Mouse (Mus musculus): ENCODE measurements around the gene Aco2.

Gene Aco2

DNA sequence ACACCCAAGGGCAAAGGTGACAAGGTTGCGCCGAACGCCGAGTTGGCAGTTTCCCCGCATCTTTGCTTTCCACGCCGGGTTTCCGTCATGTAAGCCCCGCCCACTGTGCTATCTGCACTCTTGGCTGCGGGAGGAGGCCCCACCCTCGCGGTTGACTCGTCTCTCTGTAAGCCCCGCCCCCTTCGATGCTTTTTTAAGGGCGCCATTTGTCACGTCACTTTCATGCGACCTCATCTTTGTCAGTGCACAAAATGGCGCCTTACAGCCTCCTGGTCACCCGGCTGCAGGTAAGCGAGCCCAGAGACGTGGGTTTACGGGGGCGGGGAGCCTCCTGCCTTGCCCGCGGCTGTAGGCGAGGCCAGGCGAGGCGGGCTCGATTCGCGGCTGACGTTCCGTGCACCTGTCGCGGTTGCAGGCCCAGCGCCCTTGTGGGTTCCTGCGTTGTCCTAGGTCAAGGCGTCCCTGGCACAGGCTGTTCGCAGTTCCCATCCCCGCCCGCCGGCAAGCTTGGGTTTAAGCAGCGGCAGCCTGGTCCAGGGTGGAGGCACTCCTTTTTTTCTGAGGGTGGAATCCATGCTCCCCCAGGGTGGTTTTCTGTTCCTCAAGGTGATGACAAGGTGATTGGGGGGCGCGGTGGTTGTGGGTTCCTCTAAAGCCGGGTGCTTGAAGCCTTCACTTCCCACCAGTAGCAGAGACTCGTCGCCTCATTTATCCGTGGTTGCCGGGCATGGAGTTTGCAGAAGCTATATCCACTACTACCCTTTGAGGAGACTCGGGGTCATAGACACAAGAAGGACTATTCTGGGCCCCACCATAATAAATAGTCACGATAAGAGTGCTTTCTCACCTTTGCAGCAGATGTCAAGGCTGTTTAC is at the start of gene Aco2:
Gene Aco2, plus strand, starts transcription at position 48 of the 875 bp plus-strand sequence.
- in situ Hi-C loops (cut with MboI; ENCODE audit: low sequenced_read_pairs) = no loop called here

DNA sequence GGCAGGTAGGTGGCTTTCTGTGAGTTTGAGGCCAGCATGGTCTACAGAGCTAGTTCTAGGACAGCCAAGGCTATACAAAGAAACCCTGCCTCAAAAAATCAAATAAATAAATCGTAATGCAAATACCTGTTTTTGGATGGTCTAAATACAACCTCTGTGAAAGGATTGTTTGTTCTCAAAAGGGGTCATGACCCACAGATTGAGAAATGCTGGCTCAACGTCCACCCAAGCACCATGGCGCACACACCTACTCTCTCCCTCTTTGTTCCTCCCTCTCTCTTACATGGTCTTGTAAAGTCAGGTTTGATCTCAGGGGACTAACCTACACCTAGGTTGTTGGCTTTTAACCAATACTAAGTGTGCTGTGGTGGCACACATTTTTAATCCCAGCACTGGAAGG is 49.5 kb upstream of the Aco2 start:
- in situ Hi-C loops (cut with MboI; ENCODE audit: low sequenced_read_pairs) = no loop called here

DNA sequence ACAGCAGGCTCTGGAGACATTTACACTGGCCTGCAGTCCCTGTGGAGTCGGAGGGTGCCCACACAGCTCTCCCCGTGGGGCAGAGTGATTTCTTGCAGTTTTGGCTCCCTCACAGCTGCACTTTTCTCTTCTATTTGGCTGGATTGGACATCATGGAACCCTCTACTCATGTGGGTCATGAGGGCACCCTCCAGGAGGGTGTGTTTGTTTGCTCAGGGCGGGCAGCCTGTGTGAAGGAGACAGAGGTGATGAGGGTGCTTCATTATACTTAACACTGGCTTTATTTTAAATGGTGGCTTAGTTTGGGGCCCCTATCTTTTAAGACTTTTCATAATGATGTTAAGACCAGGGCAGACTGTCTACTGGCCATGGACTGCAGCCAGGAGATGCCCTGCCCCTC is 47.3 kb upstream of the Aco2 start:
- in situ Hi-C loops (cut with MboI; ENCODE audit: low sequenced_read_pairs) = no loop called here

DNA sequence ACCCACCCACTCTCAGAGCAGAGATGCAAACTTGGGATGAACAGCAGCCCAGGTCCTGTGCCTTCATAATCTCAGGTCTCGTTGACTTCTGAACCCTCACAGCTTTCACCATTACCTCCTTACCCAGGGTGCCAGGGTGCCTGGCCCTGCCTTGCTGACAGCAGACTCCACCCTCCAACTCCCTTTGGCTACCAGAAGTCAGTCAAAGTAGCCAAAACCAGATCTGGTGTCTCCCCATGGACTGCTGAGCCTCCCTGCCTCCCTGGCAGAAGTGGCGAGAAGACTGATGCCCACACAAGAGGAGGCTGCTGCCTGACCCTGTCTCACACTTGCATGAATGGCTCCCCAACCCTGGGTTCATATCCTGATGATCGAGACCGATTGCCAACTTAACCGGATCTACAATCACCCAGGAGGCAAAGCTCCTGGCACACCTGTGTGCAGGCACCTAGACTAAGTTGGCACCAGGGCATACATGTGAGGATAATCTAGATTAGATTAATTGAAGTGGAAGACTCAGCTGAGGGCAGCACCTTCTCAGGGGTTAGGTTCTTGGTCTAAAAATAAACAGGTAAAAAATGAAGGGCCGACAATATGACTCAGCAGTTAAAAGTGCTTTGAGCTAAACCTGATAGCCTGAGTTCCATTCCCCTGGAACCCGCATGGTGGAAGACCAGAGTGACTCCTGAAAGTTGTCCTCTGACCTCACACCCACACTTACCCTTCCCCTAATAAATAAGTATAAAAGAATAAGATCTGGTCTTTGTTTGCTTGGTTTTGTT is 43.5 kb upstream of the Aco2 start:
- in situ Hi-C loops (cut with MboI; ENCODE audit: low sequenced_read_pairs) = no loop called here

DNA sequence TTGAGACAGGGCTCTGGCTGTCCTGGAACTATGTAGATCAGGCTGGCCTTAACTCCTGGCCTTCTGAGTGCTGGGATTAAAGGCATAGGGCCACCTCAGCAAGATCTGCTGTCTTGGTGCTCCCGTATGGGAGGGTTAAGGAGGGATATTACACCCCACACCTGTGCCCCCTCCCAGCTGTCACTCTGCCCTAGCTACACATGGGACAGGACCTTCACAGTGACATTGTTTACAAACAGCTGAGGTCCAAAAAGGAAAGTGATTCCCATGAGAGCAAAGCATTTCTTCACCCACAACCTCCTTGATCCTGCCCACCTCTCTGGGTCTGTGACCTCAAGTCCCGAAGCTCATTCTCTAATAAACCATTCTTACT is 42.9 kb upstream of the Aco2 start:
- in situ Hi-C loops (cut with MboI; ENCODE audit: low sequenced_read_pairs) = no loop called here

DNA sequence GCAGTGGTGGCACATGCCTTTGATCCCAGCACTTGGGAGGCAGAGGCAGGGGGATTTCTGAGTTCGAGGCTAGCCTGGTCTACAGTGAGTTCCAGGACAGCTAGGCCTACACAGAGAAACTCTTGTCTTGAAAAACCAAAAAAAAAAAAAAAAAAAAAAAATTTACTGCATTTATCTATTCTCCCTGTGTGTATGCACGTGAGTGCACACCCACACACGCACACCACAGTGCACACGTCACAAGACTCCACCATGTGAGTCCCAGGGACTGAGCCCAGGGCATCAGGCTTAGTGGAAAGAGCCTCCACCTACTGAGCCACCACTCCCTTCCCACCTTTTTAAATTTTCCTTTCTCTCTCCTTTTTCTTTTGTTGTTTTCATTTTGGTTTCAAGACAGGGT is 41.6 kb upstream of the Aco2 start:
- in situ Hi-C loops (cut with MboI; ENCODE audit: low sequenced_read_pairs) = no loop called here

DNA sequence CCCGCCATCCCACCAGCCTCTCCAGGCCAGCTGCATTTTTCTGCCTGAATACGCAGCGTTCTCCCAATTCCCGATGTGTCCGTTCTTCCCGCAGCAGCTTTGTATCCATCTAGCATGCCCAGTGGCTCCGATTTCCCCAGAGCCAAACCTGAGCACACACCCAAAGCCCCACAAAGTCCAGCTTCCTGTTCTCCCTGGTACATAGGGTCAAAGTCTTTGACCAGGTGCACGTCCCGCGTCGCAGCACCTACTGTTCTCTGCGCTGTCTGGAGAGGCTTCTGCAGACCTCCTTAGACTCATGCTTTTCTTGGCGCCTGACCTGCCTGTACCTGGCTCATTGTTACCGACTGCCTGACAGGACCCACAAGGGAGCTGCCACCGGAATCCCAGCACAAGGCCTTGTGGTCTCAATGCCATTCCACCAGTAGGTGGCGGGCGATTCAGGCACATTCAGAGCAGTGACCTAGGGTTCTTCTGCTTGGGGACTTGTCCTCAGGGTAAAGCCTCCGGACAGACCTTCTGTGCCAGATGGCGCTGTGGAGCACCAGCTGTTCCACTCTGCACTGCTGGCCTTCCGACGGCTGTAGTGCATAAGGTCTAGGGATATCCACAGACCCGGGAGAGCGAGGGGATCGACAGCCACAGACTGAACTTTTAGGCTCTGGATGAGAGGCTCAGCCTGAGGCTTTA is 40.8 kb upstream of the Aco2 start:
- in situ Hi-C loops (cut with MboI; ENCODE audit: low sequenced_read_pairs) = no loop called here

DNA sequence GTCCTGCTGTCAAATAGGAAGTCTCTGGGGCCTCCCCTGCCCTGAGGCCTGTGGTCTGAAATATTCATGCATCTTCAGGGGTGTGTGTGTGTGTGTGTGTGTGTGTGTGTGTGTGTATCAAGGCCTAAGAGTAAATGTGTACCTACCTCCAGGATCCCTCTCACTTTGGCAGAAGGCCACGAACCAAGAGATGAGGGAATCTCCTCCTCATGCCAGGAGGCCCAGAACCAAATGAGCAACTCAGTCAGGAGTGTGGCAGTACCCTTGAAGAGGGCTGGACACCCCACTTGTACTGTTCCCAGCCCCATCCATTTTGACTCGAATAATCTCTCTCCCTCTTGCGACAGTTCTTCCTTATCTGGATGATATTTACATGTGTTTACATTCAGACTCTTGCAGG is 39.9 kb upstream of the Aco2 start:
- in situ Hi-C loops (cut with MboI; ENCODE audit: low sequenced_read_pairs) = no loop called here

DNA sequence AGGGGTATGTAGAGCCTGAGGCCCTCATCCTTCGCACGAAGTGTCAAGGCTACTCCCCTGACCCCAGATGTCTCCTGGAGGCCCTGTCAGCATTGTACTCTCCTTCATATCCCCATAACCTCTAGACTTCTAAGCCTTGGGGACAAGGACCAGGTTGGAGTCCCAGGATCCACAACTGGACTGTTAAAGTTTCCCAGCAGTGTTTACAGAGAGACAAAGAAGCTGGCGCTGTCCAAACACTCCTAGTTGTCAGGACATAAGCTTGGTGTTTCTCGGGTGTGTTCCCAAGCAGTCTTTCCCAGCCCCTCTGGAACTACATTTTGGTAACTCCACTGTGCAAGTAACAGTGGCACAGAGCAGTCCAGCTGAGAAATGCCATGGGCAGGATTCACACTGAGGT is 38.6 kb upstream of the Aco2 start:
- in situ Hi-C loops (cut with MboI; ENCODE audit: low sequenced_read_pairs) = no loop called here

DNA sequence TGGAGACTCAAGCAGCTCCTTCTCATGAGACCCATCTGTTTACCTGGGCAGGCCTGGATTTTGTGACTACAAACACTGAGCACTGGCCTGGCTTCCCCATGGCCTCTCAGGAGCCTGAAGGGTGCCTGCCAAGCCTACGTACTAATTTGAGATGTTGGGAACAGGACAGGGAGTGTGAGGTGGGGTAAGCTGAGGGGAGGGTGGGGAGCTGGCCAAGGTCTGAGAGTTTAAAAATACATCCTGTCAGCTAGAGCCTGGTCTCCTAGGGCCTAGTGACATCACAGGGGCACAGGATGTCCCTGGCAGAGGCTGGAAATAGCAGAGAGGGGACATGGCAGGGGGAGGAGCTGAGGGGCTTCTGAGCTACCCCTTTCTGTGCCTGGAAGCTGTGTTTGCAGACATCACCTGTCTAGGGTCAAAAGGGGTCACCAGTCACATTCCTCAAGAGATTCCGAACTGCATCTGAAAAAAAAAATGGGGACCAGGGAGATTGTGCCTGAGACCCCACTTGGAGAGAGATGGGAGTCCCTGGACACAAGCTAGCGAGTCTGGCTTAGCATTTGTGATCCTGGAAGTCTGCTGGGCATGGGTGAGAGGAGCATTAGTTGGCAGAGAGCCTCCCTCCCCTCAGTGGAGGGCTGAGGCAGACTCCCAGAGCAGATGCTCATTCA is 37.8 kb upstream of the Aco2 start:
- in situ Hi-C loops (cut with MboI; ENCODE audit: low sequenced_read_pairs) = no loop called here

DNA sequence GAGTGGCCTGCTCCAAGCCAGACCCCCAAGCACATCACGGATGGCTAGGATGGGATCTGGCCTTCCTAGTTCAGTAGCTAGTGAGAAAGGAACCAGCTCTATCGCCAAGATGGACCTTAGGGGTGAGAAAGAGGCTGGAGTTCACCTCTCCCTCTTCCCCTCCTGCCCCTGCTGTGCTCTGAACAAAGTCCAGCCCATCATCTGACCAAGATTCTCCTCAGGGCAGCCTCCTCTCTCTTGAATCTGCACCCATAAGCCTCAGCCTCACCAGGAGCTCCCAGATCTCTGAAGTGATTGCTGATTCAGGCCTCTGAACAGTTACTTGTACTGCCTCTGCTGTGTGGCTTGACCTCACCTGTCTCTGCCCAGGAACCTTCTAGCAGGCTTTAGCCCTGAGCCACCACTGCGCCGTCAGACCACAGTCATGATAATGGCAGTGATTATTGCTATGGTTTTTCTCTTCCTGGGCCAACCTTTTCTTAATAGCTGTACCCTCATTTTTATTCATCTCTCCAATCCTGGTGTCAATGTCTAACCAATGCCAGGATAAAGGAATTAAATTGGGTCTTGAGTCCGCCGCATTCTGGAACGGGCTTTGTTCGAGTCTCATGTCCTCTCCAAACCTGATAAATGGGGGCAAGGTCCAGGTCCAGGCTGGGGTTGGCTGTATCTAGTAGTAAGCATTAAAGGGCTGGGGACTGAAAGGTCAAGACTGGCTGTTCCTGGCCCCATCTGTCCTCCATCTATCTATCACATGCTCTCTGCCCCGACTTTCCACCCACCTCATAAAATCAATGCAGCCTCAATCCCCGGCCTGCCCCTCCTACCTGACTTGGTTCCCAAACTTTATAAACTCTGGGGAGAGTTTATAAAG is 36.9 kb upstream of the Aco2 start:
- in situ Hi-C loops (cut with MboI; ENCODE audit: low sequenced_read_pairs) = no loop called here

DNA sequence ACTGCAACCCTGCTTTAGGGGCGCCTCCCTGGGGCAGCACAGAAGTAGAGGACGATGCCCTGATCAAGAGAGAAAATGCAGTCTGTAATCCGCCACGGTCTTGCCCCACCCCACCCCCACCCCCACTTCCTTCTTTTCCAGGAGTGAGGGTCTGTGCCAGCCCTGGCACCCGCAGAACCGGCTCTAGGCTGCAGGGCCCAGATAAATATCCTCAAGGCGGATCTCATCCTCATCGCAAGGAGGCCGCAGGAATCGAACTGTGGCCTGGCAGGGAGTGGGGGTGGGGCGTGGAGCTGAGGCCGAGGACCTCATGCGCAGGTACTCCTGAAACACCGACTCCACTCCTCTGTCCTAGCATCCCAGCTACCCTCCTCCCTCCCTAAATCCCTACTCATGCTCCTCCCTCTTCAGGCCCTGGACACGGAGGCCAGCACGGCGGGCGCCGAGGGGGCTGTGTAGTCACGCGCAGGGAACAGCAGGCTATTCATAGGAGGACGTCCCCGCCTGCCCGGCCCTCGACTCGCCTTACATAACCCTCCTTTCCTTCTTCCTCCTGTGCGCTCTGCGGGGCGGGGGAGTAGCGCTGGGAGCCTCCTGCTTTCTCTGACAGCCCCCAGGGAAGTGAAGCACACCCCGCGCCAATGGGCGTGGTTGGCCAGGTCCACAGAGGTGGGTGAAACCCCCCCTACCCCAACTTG is 35.8 kb upstream of the Aco2 start:
- in situ Hi-C loops (cut with MboI; ENCODE audit: low sequenced_read_pairs) = no loop called here

DNA sequence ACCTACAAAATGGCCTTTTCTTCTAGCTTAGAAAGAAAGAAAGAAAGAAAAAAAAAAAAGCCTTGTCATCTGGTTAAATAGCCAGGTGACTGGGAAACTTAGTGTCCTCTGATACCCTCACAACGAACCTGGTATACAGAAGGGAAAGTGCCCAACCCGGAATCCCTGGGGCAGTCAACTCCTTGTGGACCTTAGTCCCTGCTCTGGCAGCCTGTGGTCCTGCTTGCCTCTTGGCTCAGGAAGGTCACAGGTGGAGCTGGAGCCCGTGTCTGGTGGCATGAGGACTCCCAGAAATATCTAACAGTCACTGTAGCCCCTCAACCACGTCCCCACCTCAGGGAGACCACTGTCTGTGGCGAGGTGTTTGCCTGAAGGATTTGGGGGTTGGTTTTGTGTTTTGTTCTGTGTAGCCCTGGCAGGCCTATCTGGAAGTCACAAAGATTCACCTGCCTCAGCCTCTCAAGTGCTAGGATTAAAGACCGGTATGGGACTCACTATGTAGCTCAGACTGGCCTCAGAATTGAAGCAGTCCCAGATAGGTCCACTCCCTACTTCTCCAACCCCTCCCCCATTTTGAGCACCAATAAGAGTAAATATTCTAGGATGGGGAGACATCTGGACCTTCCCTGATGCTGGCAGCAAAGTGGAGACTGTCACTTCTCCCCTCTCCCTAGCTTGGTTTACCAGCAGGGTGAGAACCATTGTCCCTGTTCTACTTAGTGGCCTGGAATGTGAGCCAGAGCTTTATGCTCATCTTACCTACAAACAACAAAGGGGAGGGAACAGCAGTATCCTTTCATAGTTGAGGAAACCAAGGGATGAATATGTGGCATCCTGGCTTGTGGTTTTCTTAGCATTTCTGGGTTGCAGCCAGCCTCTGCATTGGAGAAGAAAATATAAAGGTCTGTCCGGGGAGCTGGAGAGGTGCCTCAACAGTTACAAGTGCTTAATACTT is 34.9 kb upstream of the Aco2 start:
- in situ Hi-C loops (cut with MboI; ENCODE audit: low sequenced_read_pairs) = no loop called here

DNA sequence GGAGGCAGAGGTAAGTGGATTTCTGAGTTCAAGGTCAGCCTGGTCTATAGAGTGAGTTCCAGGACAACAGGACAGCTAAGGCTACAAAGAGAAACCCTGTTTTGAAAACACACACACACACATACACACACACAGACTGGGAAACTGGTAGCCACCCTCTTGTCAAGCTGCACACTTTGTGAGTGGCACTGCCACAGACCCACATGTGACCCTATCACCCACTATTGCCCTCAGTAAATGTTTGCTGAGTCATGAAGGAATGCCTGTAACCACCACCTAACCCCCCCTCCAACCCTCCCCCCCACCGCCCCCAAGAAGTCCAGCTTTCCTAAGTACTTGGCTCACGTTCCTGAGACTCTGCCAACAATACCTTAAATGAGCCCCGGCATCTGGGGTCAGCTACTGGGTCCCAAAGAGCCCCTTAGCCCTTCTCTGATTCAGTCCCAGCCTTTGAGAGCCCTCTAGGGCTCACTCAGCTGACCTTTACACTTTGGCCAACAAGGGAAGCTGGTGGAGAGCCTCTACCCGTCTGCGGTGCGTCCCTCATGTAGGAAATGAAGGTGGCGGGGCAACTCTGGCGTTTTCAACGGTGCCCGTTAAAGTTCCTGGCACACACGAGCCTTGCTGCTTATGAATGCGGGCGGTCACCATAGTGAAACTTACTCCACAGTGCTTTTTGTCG is 33.4 kb upstream of the Aco2 start:
- in situ Hi-C loops (cut with MboI; ENCODE audit: low sequenced_read_pairs) = no loop called here

DNA sequence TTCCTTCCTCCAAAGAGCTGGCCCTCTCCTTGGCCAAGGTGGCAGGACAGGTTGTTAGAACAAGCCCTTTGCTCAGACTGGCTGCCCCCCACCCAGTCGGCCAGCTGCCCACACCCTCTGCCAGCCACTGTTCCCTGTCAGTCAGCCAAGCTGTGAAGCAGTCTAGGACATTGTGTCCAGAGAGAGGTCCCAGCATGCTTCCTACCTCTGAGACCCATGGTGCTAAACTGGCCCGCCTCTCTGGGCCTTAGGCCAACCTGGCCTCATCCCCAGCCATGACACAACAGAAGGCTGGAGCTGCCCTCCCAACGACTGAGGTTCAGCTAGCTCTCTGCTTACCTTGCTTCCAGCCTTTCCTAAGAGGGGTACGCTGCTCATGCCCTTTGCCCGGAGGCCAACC is 32.5 kb upstream of the Aco2 start:
- in situ Hi-C loops (cut with MboI; ENCODE audit: low sequenced_read_pairs) = no loop called here

DNA sequence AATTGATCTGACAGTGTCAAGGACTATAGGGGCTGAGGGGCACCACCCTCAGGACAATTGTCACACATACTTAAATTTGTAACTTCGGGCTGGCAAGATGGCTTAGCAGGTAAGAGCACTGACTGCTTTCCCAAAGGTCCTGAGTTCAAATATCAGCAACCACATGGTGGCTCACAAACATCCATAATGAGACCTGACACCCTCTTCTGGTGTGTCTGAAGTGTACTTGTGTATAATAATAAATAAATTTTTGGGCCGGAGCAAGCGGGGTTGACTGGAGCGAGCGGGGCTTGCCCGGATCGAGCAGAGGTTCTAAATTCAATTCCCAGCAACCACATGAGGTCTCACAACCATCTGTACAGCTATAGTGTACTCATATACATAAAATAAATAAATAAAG is 31.8 kb upstream of the Aco2 start:
- in situ Hi-C loops (cut with MboI; ENCODE audit: low sequenced_read_pairs) = no loop called here

DNA sequence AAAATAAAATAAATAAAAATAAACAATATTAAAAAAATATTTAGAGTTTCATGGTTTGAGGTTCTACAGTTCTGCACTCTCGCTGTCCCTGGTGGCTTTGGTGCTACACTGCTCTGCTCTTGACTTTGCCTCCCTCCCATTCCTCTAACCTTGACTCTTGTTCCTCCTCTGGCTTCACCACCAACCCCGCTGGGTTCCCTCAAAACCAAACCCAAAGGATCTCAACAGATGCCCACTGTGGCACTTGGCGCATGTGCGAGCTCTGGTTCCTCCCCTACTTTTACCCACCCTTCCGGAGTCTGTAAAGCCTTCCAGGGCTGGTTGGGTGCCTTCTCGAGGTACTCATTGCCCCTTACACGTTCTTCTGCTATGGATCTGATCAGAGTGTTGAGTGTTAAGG is 29.8 kb upstream of the Aco2 start:
- in situ Hi-C loops (cut with MboI; ENCODE audit: low sequenced_read_pairs) = no loop called here

DNA sequence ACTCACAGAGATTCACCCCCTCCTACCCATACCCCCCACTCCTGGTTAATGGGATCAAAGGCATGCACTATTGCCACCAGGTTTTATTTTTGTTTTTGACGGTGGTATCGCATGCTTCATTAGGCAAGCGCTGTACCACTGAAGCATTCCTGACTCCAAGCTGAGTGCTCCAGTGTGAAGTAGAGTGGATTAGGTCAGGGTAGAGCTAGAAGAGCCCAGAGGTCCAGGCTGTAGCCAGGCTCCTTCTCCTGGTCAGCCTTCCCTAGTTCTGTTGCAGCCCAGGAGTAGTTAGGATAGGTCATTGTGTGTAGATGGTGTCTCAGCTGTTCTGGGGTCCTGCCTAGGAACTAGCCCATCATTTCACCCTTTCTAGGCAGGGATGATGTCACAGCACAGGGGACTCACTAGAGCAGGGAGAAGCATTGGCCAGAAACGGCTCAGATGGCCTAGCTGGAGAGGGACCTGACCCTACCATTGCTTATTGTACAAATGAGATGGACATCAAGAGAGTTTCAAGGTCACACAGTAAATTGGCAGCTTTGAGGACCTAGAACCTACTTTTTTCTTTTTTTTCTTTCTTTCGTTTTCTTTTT is 27.0 kb upstream of the Aco2 start:
- in situ Hi-C loops (cut with MboI; ENCODE audit: low sequenced_read_pairs) = no loop called here
